23 mouse cellular contexts compared by ENCODE assay signal in genomic region chr6:136781377-136781986, GRCm38 (mm10). TPM values are rescaled to one million over a fixed set of nuclear protein-coding genes. Genes with fewer than 3 reads are reported as not detected.
DNase-seq lines count a peak whose midpoint lies in the region; ATAC-seq and TF ChIP-seq lines count a peak whose summit lies in the region.
"Had no signal": no experiment of that assay in that cellular context is flagged by ENCODE, and none has a peak within 500 bp of the region (broad histone marks: within the 10 kb centered on the region; RNA-seq: fewer than 3 reads in every experiment).

TSS of gene Gucy2c (minus strand) at chr6:136781765.

- H3K36me3 ChIP-seq in liver, adult 2 months (ENCODE audit: control insufficient read depth, insufficient read depth, low read length): no peaks in the 10 kb centered on the region
- no peaks in the 10 kb centered on the region for H3K36me3 ChIP-seq in liver, embryonic 11.5 days (ENCODE audit: control insufficient read depth, insufficient read depth, low read length)
- H3K36me3 ChIP-seq in intestine, embryonic 14.5 days (ENCODE audit: control insufficient read depth, insufficient read depth, low read length): no peaks in the 10 kb centered on the region
- H3K36me3 ChIP-seq in intestine, postnatal 0 days (ENCODE audit: control insufficient read depth, insufficient read depth): no peaks in the 10 kb centered on the region
- no peaks in the 10 kb centered on the region for H3K36me3 ChIP-seq in stomach, embryonic 16.5 days (ENCODE audit: control insufficient read depth, insufficient read depth, low read length)
- H3K36me3 ChIP-seq: embryonic facial prominence, embryonic 13.5 days; forebrain, embryonic 12.5 days; heart, embryonic 15.5 days had no signal

- peak; percentile 33 for DNase-seq in liver, adult 2 months (ENCODE audit: extremely low read depth, low read depth, low spot score)
- DNase-seq in liver, embryonic 11.5 days (ENCODE audit: low spot score): no peak
- peak; percentile 77 for DNase-seq in intestine, embryonic 14.5 days (ENCODE audit: low spot score)
- DNase-seq in T-cell, adult 2 months (ENCODE audit: low spot score): no peak
- no peak for DNase-seq in layer of hippocampus, adult 8-10 months (ENCODE audit: low spot score in 2 of 2)
- DNase-seq in thymus, postnatal 36 days: no peak
- DNase-seq: adrenal gland, postnatal 25 days; cerebellum, adult 18-20 months; cerebellum, adult 9-11 months; cerebellum, postnatal 36 days; gastrocnemius, postnatal 14 days; heart, adult 2 months; heart, postnatal 14 days had no signal

- H3K4me2 ChIP-seq in liver, embryonic 11.5 days: no peak within 1 kb of the TSS
- H3K4me2 ChIP-seq in intestine, embryonic 14.5 days (ENCODE audit: low read length): peak within 1 kb of the TSS; percentile 41
- peak within 1 kb of the TSS; percentile 64 for H3K4me2 ChIP-seq in intestine, postnatal 0 days (replicated peaks; ENCODE audit: low read depth)
- no peak within 1 kb of the TSS for H3K4me2 ChIP-seq in stomach, embryonic 16.5 days (ENCODE audit: low read depth, low read length)
- H3K4me2 ChIP-seq: embryonic facial prominence, embryonic 13.5 days; forebrain, embryonic 12.5 days; heart, embryonic 11.5 days; heart, embryonic 15.5 days had no signal

- no peak for TF ChIP-seq POLR2A in liver, adult 2 months (IDR thresholded peaks at IDR 0.05; ENCODE audit: extremely low read depth, insufficient read depth, low read length)

- peaks cover 2% of the 10 kb centered on the region; the same call in 1 of the 2 replicates for H3K27me3 ChIP-seq in liver, adult 2 months (ENCODE audit: control insufficient read depth, insufficient read depth, low read length)
- no peaks in the 10 kb centered on the region for H3K27me3 ChIP-seq in liver, embryonic 11.5 days (replicated peaks; ENCODE audit: control insufficient read depth, insufficient read depth, low read length)
- no peaks in the 10 kb centered on the region for H3K27me3 ChIP-seq in intestine, embryonic 14.5 days (replicated peaks; ENCODE audit: control insufficient read depth, insufficient read depth, low read length)
- no peaks in the 10 kb centered on the region for H3K27me3 ChIP-seq in intestine, postnatal 0 days (replicated peaks; ENCODE audit: control insufficient read depth, insufficient read depth, low read length)
- H3K27me3 ChIP-seq in stomach, embryonic 16.5 days (ENCODE audit: control insufficient read depth, insufficient read depth, low read length): no peaks in the 10 kb centered on the region
- H3K27me3 ChIP-seq: embryonic facial prominence, embryonic 13.5 days; forebrain, embryonic 12.5 days; heart, embryonic 15.5 days had no signal

- H3K9ac ChIP-seq in liver, adult 2 months (ENCODE audit: low read depth, low read length): peak within 1 kb of the TSS; percentile 22; the same call in 1 of the 2 replicates
- H3K9ac ChIP-seq in liver, embryonic 11.5 days (ENCODE audit: low read depth, low read length): no peak within 1 kb of the TSS
- peak within 1 kb of the TSS; percentile 17; the same call in 1 of the 2 replicates for H3K9ac ChIP-seq in intestine, embryonic 14.5 days (ENCODE audit: low read length)
- peak within 1 kb of the TSS; percentile 72 for H3K9ac ChIP-seq in intestine, postnatal 0 days (ENCODE audit: low read depth, low read length)
- H3K9ac ChIP-seq in stomach, embryonic 16.5 days (ENCODE audit: low read length): no peak within 1 kb of the TSS
- H3K9ac ChIP-seq: embryonic facial prominence, embryonic 13.5 days; forebrain, embryonic 12.5 days; heart, embryonic 15.5 days had no signal

- H3K4me3 ChIP-seq in liver, adult 2 months (ENCODE audit: insufficient read depth, low read depth, low read length): peak within 1 kb of the TSS; percentile 28
- no peak within 1 kb of the TSS for H3K4me3 ChIP-seq in liver, embryonic 11.5 days (ENCODE audit: low read depth, low read length)
- H3K4me3 ChIP-seq in intestine, embryonic 14.5 days (ENCODE audit: low read depth, low read length): peak within 1 kb of the TSS; percentile 27
- H3K4me3 ChIP-seq in intestine, postnatal 0 days (ENCODE audit: low read depth, low read length): peak within 1 kb of the TSS; percentile 59
- peak within 1 kb of the TSS; percentile 5; the same call in 1 of the 2 replicates for H3K4me3 ChIP-seq in stomach, embryonic 16.5 days (replicated peaks; ENCODE audit: low read length)
- H3K4me3 ChIP-seq: embryonic facial prominence, embryonic 13.5 days; forebrain, embryonic 12.5 days; heart, adult 2 months; heart, embryonic 15.5 days had no signal

- ATAC-seq in liver, embryonic 11.5 days (replicated peaks; ENCODE audit: low FRiP score): no peak
- peak; percentile 88 for ATAC-seq in intestine, embryonic 14.5 days (replicated peaks; ENCODE audit: low FRiP score, low TSS enrichment, low read depth)
- ATAC-seq in intestine, postnatal 0 days: peak; percentile 92
- peak; percentile 47; the same call in 1 of the 2 replicates for ATAC-seq in stomach, embryonic 16.5 days (ENCODE audit: insufficient read depth, low FRiP score)
- ATAC-seq: activated CD4-positive, CD25-positive, alpha-beta regulatory T cell, adult 4 months; forebrain, embryonic 16.5 days had no signal

- no peaks in the 10 kb centered on the region for H3K4me1 ChIP-seq in liver, adult 2 months (ENCODE audit: control insufficient read depth, insufficient read depth, low read length)
- H3K4me1 ChIP-seq in liver, embryonic 11.5 days (replicated peaks; ENCODE audit: control insufficient read depth, insufficient read depth, low read length): no peaks in the 10 kb centered on the region
- 0 out of 2 replicates have a peak, but pooled peaks cover 3% of the 10 kb centered on the region for H3K4me1 ChIP-seq in intestine, embryonic 14.5 days (replicated peaks; ENCODE audit: control insufficient read depth, insufficient read depth, low read length)
- H3K4me1 ChIP-seq in intestine, postnatal 0 days (replicated peaks; ENCODE audit: control insufficient read depth, insufficient read depth, low read length): no peaks in the 10 kb centered on the region; the same call in 1 of the 2 replicates
- no peaks in the 10 kb centered on the region for H3K4me1 ChIP-seq in stomach, embryonic 16.5 days (ENCODE audit: control insufficient read depth, insufficient read depth, low read length)
- H3K4me1 ChIP-seq: embryonic facial prominence, embryonic 13.5 days; forebrain, embryonic 12.5 days; heart, embryonic 15.5 days had no signal

- no peak for TF ChIP-seq CTCF in liver, adult 2 months (IDR thresholded peaks at IDR 0.05; ENCODE audit: low read depth, low read length)
- no peak for TF ChIP-seq CTCF in intestine, postnatal 0 days (IDR thresholded peaks at IDR 0.05; ENCODE audit: low read depth)

- H3K9me3 ChIP-seq in liver, embryonic 11.5 days (ENCODE audit: control insufficient read depth, low read length): no peaks in the 10 kb centered on the region
- H3K9me3 ChIP-seq in intestine, embryonic 14.5 days (ENCODE audit: control insufficient read depth, low read length): no peaks in the 10 kb centered on the region
- H3K9me3 ChIP-seq in intestine, postnatal 0 days (ENCODE audit: control insufficient read depth): no peaks in the 10 kb centered on the region
- no peaks in the 10 kb centered on the region for H3K9me3 ChIP-seq in stomach, embryonic 16.5 days (replicated peaks; ENCODE audit: control insufficient read depth, low read length)
- H3K9me3 ChIP-seq: embryonic facial prominence, embryonic 13.5 days; forebrain, embryonic 12.5 days; heart, embryonic 15.5 days had no signal

- H3K79me2 ChIP-seq in liver, adult 2 months (ENCODE audit: control insufficient read depth, insufficient read depth, low read length): no peaks in the 10 kb centered on the region

- WGBS in liver, adult 2 months: 57% methylated on average over 20 of the region's 20 CpGs
- 81% methylated on average over 20 of the region's 20 CpGs for WGBS in liver, embryonic 11.5 days
- 58% methylated on average over 20 of the region's 20 CpGs for WGBS in intestine, embryonic 14.5 days
- 34% methylated on average over 20 of the region's 20 CpGs for WGBS in intestine, postnatal 0 days
- 72% methylated on average over 20 of the region's 20 CpGs for WGBS in stomach, embryonic 16.5 days

- H3K27ac ChIP-seq in liver, adult 2 months (replicated peaks; ENCODE audit: insufficient read depth, low read depth, low read length): no peak within 1 kb of the TSS
- H3K27ac ChIP-seq in liver, embryonic 11.5 days (ENCODE audit: low read depth, low read length): no peak within 1 kb of the TSS
- H3K27ac ChIP-seq in intestine, embryonic 14.5 days (ENCODE audit: low read depth): peak within 1 kb of the TSS; percentile 68; the same call in 1 of the 2 replicates
- H3K27ac ChIP-seq in intestine, postnatal 0 days (ENCODE audit: low read depth, low read length): peak within 1 kb of the TSS; percentile 92
- 0 out of 2 replicates have a peak within 1 kb of the TSS, but pooled peaks have one; percentile 36 for H3K27ac ChIP-seq in stomach, embryonic 16.5 days (ENCODE audit: low read length)
- H3K27ac ChIP-seq: embryonic facial prominence, embryonic 13.5 days; forebrain, embryonic 12.5 days; heart, adult 2 months; heart, embryonic 15.5 days had no signal

RNA-seq across cellular contexts. Expression of gene Gucy2c, which starts in this region (rescaled TPM):
- 0.55 and 2.6 TPM in 2 replicates for total RNA-seq in liver, adult 2 months (2014; rRNA removed)
- 0.17 and 0.56 TPM in 2 replicates for polyA plus RNA-seq in liver, adult 2 months (2012; rRNA removed)
- polyA plus RNA-seq in liver, embryonic 11.5 days (2014; fragmentation: Nextera tagmentation; extraction: Ambion mirVana): 0.08 TPM in 1 of 2 replicates, not detected in the other
- 62.1 and 63.7 TPM in 2 replicates for polyA plus RNA-seq in intestine, embryonic 14.5 days (2014; fragmentation: Nextera tagmentation; extraction: Ambion mirVana)
- 78.4 and 90.9 TPM in 2 replicates for polyA plus RNA-seq in intestine, postnatal 0 days (2015; fragmentation: Nextera tagmentation; extraction: Ambion mirVana)
- polyA plus RNA-seq in stomach, embryonic 16.5 days (2015; fragmentation: Nextera tagmentation; extraction: Ambion mirVana): 8.5 and 8.7 TPM in 2 replicates
- total RNA-seq in layer of hippocampus, adult 8-10 months (2022): under 1 TPM; 0.41 to 0.76 (median 0.63) TPM
- total RNA-seq: adrenal gland, postnatal 25 days; gastrocnemius, adult 18-20 months; gastrocnemius, postnatal 14 days; heart, adult 2 months; heart, postnatal 14 days; MEL had no signal
- polyA plus RNA-seq: activated CD4-positive, CD25-positive, alpha-beta regulatory T cell, adult 4 months; embryonic facial prominence, embryonic 13.5 days; heart, adult 2 months had no signal

Comparison
In these comparisons a context has a peak if more than half of its experiments do, and no peak if none do; other contexts are left out.
1. DNase-seq: peak in liver, adult 2 months (single experiment) and intestine, embryonic 14.5 days (single experiment); none in liver, embryonic 11.5 days (single experiment), T-cell, adult 2 months (single experiment), layer of hippocampus, adult 8-10 months (0 of 2) and thymus, postnatal 36 days (0 of 2).
2. H3K9ac ChIP-seq: peak in liver, adult 2 months (single experiment), intestine, embryonic 14.5 days (single experiment) and intestine, postnatal 0 days (single experiment); none in liver, embryonic 11.5 days (single experiment) and stomach, embryonic 16.5 days (single experiment).
3. H3K27ac ChIP-seq: peak in intestine, embryonic 14.5 days (single experiment), intestine, postnatal 0 days (single experiment) and stomach, embryonic 16.5 days (single experiment); none in liver, adult 2 months (single experiment) and liver, embryonic 11.5 days (single experiment).
4. H3K4me2 ChIP-seq: peak in intestine, embryonic 14.5 days (single experiment) and intestine, postnatal 0 days (single experiment); none in liver, embryonic 11.5 days (single experiment) and stomach, embryonic 16.5 days (single experiment).